8 mouse cellular contexts compared by ENCODE assay signal in the genomic region with DNA sequence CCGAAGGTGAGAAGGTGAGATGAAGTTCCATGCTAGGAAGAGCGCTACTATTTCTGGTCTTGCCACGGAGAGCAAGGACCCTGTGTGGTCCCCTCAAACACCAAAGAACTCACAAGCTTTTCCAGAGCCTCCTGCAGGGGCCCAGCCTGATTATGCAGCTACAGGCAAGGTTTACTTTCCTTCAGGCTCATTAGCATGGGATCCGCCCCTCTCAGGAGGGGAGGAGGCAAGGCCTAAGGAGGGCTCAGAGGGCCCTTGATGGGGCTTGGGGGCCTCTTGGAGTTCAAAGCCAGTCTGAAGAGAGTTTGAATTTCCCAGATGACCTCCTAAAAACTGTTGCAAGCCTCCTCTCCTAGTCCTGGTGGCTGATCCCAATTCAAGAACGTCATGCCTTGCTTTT.
DNase-seq lines count a peak whose midpoint lies in the region; ATAC-seq and TF ChIP-seq lines count a peak whose summit lies in the region.

No protein-coding gene starts in this region.

- H3K9me3 ChIP-seq in intestine, embryonic 15.5 days, result no peaks in the 10 kb centered on the region
- no peaks in the 10 kb centered on the region for H3K9me3 ChIP-seq in intestine, postnatal 0 days (ENCODE audit: control insufficient read depth)
- no peaks in the 10 kb centered on the region for H3K9me3 ChIP-seq in forebrain, postnatal 0 days (ENCODE audit: low read length)
- no peaks in the 10 kb centered on the region for H3K9me3 ChIP-seq in midbrain, embryonic 15.5 days
- H3K9me3 ChIP-seq in kidney, embryonic 15.5 days (replicated peaks), result no peaks in the 10 kb centered on the region

- no peak overlapping the region for H3K4me3 ChIP-seq in intestine, embryonic 15.5 days (replicated peaks)
- no peak overlapping the region for H3K4me3 ChIP-seq in intestine, postnatal 0 days (ENCODE audit: low read depth, low read length)
- H3K4me3 ChIP-seq in forebrain, postnatal 0 days (ENCODE audit: low read depth, low read length), result peak overlapping the region; percentile 34; the same call in 1 of the 2 replicates
- H3K4me3 ChIP-seq in midbrain, embryonic 15.5 days, result peak overlapping the region; percentile 46
- H3K4me3 ChIP-seq in kidney, embryonic 15.5 days (replicated peaks), result no peak overlapping the region

- DNase-seq in cerebellum, adult 9-10 months, result peak; percentile 76
- DNase-seq in forebrain, postnatal 0 days, result no peak
- no peak for DNase-seq in right cerebral cortex, adult 2 months (ENCODE audit: low spot score in 2 of 2)
- DNase-seq in layer of hippocampus, postnatal 10 days (ENCODE audit: low spot score in 2 of 2), result no peak

- H3K4me2 ChIP-seq in intestine, embryonic 15.5 days (replicated peaks), result no peak overlapping the region
- no peak overlapping the region for H3K4me2 ChIP-seq in intestine, postnatal 0 days (replicated peaks; ENCODE audit: low read depth)
- H3K4me2 ChIP-seq in forebrain, postnatal 0 days (ENCODE audit: low read depth), result peak overlapping the region; percentile 52
- H3K4me2 ChIP-seq in midbrain, embryonic 15.5 days, result peak overlapping the region; percentile 67
- H3K4me2 ChIP-seq in kidney, embryonic 15.5 days, result no peak overlapping the region

- H3K27ac ChIP-seq in intestine, embryonic 15.5 days, result no peak overlapping the region
- H3K27ac ChIP-seq in intestine, postnatal 0 days (ENCODE audit: low read depth, low read length), result no peak overlapping the region
- no peak overlapping the region for H3K27ac ChIP-seq in forebrain, postnatal 0 days (ENCODE audit: low read depth, low read length)
- peak overlapping the region; percentile 4; the same call in 1 of the 2 replicates for H3K27ac ChIP-seq in midbrain, embryonic 15.5 days
- no peak overlapping the region for H3K27ac ChIP-seq in kidney, embryonic 15.5 days

- H3K27me3 ChIP-seq in intestine, embryonic 15.5 days (replicated peaks), result peaks cover 3% of the 10 kb centered on the region; the same call in 1 of the 2 replicates
- no peaks in the 10 kb centered on the region; the same call in 1 of the 2 replicates for H3K27me3 ChIP-seq in intestine, postnatal 0 days (replicated peaks; ENCODE audit: control insufficient read depth, insufficient read depth, low read length)
- H3K27me3 ChIP-seq in forebrain, postnatal 0 days (ENCODE audit: insufficient read depth, low read length), result no peaks in the 10 kb centered on the region
- H3K27me3 ChIP-seq in midbrain, embryonic 15.5 days (replicated peaks), result no peaks in the 10 kb centered on the region
- peaks cover 17% of the 10 kb centered on the region for H3K27me3 ChIP-seq in kidney, embryonic 15.5 days

- WGBS in intestine, embryonic 15.5 days, result 21% methylated on average over 5 of the region's 5 CpGs
- 22% methylated on average over 5 of the region's 5 CpGs for WGBS in intestine, postnatal 0 days
- WGBS in forebrain, postnatal 0 days, result 10% methylated on average over 5 of the region's 5 CpGs
- 8% methylated on average over 5 of the region's 5 CpGs for WGBS in midbrain, embryonic 15.5 days
- WGBS in kidney, embryonic 15.5 days, result 19% methylated on average over 5 of the region's 5 CpGs

- H3K4me1 ChIP-seq in intestine, embryonic 15.5 days (replicated peaks), result peaks cover 14% of the 10 kb centered on the region
- H3K4me1 ChIP-seq in intestine, postnatal 0 days (replicated peaks; ENCODE audit: control insufficient read depth, insufficient read depth, low read length), result peaks cover 7% of the 10 kb centered on the region; the same call in 1 of the 2 replicates
- H3K4me1 ChIP-seq in forebrain, postnatal 0 days (ENCODE audit: insufficient read depth), result peaks cover 38% of the 10 kb centered on the region
- H3K4me1 ChIP-seq in midbrain, embryonic 15.5 days, result peaks cover 58% of the 10 kb centered on the region
- H3K4me1 ChIP-seq in kidney, embryonic 15.5 days, result peaks cover 17% of the 10 kb centered on the region

- no peak overlapping the region for H3K9ac ChIP-seq in intestine, embryonic 15.5 days
- H3K9ac ChIP-seq in intestine, postnatal 0 days (ENCODE audit: low read depth, low read length), result no peak overlapping the region
- peak overlapping the region; percentile 49 for H3K9ac ChIP-seq in forebrain, postnatal 0 days
- peak overlapping the region; percentile 56 for H3K9ac ChIP-seq in midbrain, embryonic 15.5 days
- no peak overlapping the region for H3K9ac ChIP-seq in kidney, embryonic 15.5 days

- peak; percentile 71 for ATAC-seq in intestine, embryonic 15.5 days
- no peak for ATAC-seq in intestine, postnatal 0 days
- ATAC-seq in forebrain, postnatal 0 days, result no peak
- no peak for ATAC-seq in midbrain, embryonic 15.5 days (replicated peaks)
- ATAC-seq in kidney, embryonic 15.5 days (replicated peaks; ENCODE audit: low FRiP score), result no peak

- no peaks in the 10 kb centered on the region for H3K36me3 ChIP-seq in intestine, embryonic 15.5 days
- H3K36me3 ChIP-seq in intestine, postnatal 0 days (ENCODE audit: control insufficient read depth, insufficient read depth), result no peaks in the 10 kb centered on the region
- H3K36me3 ChIP-seq in forebrain, postnatal 0 days (ENCODE audit: insufficient read depth), result no peaks in the 10 kb centered on the region
- no peaks in the 10 kb centered on the region for H3K36me3 ChIP-seq in midbrain, embryonic 15.5 days (replicated peaks)
- H3K36me3 ChIP-seq in kidney, embryonic 15.5 days, result no peaks in the 10 kb centered on the region

- TF ChIP-seq CTCF in intestine, postnatal 0 days (IDR thresholded peaks at IDR 0.05; ENCODE audit: low read depth), result no peak
- no peak for TF ChIP-seq CTCF in forebrain, postnatal 0 days (IDR thresholded peaks at IDR 0.05; ENCODE audit: low read depth)

Comparison
In these comparisons a context has a peak if more than half of its experiments do, and no peak if none do; other contexts are left out.
1. H3K4me2 ChIP-seq: peak in forebrain, postnatal 0 days (single experiment) and midbrain, embryonic 15.5 days (single experiment); none in intestine, embryonic 15.5 days (single experiment), intestine, postnatal 0 days (single experiment) and kidney, embryonic 15.5 days (single experiment).
2. H3K4me3 ChIP-seq: peak in forebrain, postnatal 0 days (single experiment) and midbrain, embryonic 15.5 days (single experiment); none in intestine, embryonic 15.5 days (single experiment), intestine, postnatal 0 days (single experiment) and kidney, embryonic 15.5 days (single experiment).
3. H3K9ac ChIP-seq: peak in forebrain, postnatal 0 days (single experiment) and midbrain, embryonic 15.5 days (single experiment); none in intestine, embryonic 15.5 days (single experiment), intestine, postnatal 0 days (single experiment) and kidney, embryonic 15.5 days (single experiment).